Mouse (Mus musculus) testis, adult 2 months (tissue): ENCODE data around the gene Pbx4.

Source experiments
- CTCF ChIP-seq: fragments of 200-500 bp; IDR thresholded peaks from 2 replicates; pipeline ENCODE4 v1.5.1; 2012; ENCODE audit warnings: low read depth, mild to moderate bottlenecking, inconsistent platforms, low read length, moderate library complexity; ENCODE audit not compliant: control insufficient read depth, insufficient read depth, insufficient replicate concordance
- POLR2A ChIP-seq: fragments of 200-500 bp; IDR thresholded peaks from 2 replicates; pipeline ENCODE4 v1.6.1; 2012; ENCODE audit warnings: low read depth, mild to moderate bottlenecking, inconsistent platforms, low read length, moderate library complexity; ENCODE audit not compliant: control insufficient read depth

GRCm38 (mm10) chr8:69809820-69810219, 22.5 kb upstream of the Pbx4 start:
- TF ChIP-seq CTCF (no peak), POLR2A (no peak)
